Mouse (Mus musculus): Measurements from ENCODE around the gene Zfp995.
"Not testable (repeated sequence)": the region's sequence is repeated elsewhere in the genome, so short reads cannot be mapped to it uniquely, and the experiment has no call there.

Zfp995 gene

DNA sequence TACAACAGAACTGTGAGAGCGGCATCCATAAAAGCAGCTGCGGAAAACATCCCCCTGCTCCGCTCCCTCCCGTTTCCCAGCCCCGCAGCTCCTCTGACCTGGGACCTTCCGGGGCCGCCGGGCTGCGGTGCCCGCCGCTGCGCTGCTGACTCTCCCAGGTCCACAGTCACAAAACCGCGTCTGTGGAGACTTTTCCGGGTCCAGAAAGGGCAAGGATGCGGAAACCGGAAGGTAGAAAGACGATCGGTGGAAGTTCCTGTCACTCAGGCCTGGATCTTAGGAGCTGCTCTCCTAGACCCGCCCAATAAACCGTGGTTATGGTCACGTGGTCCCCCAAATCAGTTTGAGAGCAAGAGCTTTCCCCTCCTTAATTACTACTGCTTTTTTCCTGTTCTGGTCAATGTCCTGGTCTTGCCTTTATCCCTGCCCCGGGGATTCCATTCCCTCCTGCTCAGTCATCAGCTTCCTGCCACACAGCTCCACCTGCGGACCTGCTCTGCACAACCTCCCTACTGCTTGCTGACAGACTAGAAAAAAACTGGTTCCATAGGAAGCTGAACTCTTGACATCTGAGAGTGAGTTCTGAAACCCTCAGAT, at the start of gene Zfp995:
TSS of gene Zfp995 (minus strand) at position 471 of the 597 bp plus-strand sequence.
- DNase-seq (ENCODE audit: low spot score) = peak; percentile 73

- DNase-seq (ENCODE audit: low spot score) = peak; percentile 7
Measured at GRCm38 (mm10) chr17:21909039-21909438, 687 bp downstream of the Zfp995 start.

- no peak for DNase-seq (ENCODE audit: low spot score)
Measured at GRCm38 (mm10) chr17:21871256-21871655, 38.5 kb downstream of the Zfp995 start.

DNA sequence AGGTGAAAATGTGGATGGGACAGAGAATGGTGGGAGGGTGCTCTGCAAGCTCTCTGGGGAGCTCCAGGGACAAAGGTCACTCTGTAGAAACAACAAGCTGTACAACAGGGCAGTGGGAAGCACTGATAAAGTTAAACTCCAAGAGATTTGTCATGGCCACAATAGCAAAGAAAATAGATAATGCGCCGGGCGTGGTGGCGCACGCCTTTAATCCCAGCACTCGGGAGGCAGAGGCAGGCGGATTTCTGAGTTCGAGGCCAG, 63.5 kb downstream of the Zfp995 start:
- not testable (repeated sequence) for DNase-seq (ENCODE audit: low spot score)

- DNase-seq (ENCODE audit: low spot score) = peak; percentile 95
Measured at GRCm38 (mm10) chr17:21845545-21846321, 64.0 kb downstream of the Zfp995 start, which contains the start of gene Zfp820. Gene Zfp820, minus strand, starts transcription at chr17:21845772.

- DNase-seq (ENCODE audit: low spot score) = no peak
Measured at GRCm38 (mm10) chr17:21838510-21838909, 71.2 kb downstream of the Zfp995 start.
